ENCODE assay signal across 8 mouse cellular contexts in the genomic region with DNA sequence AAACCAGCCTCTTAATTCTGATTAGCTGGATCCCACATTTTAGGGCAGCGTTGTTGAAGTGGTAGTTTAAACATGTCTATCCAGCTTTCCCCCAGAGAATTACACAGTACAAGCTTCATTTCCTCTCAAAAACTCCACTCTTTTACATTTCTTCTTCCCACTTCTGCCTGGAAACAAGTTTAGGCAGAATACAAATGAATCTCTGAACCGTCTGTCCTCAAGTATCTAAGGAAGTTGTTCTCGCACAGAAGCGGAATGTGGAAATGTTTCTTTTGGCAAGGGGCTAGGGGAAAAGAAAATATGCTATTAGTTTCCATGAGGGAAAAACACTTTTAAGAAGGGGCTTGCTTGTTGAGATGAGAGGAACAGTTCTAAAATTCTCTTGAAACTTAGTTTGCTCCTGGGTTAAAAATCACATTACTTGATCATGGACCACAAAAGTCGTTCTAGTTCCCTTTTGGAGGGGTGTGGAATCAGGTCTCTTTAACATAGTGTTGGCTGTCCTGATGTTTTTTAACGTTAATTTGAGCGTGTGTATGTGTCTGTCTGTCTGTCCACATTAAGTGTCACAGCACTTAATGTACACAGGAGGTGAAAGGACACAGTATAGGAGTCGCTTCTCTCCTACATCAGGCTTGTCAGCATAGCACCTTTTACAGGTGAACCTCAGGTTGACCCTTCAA. TPM values are rescaled to one million over a fixed set of nuclear protein-coding genes. Genes with fewer than 3 reads are reported as not detected.
DNase-seq lines count a peak whose midpoint lies in the region; ATAC-seq and TF ChIP-seq lines count a peak whose summit lies in the region.

No protein-coding gene starts in this region.

- H3K4me2 ChIP-seq in lung, embryonic 15.5 days, result peak overlapping the region; percentile 64
- H3K4me2 ChIP-seq in forebrain, postnatal 0 days (ENCODE audit: low read depth), result peak overlapping the region; percentile 63
- peak overlapping the region; percentile 58 for H3K4me2 ChIP-seq in limb, embryonic 14.5 days (replicated peaks; ENCODE audit: low read depth, low read length, severe bottlenecking)

- 5% methylated on average over 8 of the region's 8 CpGs for WGBS in lung, embryonic 15.5 days
- 27% methylated on average over 8 of the region's 8 CpGs for WGBS in forebrain, postnatal 0 days
- 15% methylated on average over 8 of the region's 8 CpGs for WGBS in limb, embryonic 14.5 days
- WGBS in small intestine, adult 2 months, result 2% methylated on average over 8 of the region's 8 CpGs

- H3K9me3 ChIP-seq in lung, embryonic 15.5 days, result no peaks in the 10 kb centered on the region
- H3K9me3 ChIP-seq in forebrain, postnatal 0 days (ENCODE audit: low read length), result no peaks in the 10 kb centered on the region
- no peaks in the 10 kb centered on the region for H3K9me3 ChIP-seq in limb, embryonic 14.5 days (ENCODE audit: control insufficient read depth, low read length)

- no peak for ATAC-seq in lung, embryonic 15.5 days (ENCODE audit: borderline replicate concordance, extremely low read depth, low FRiP score, low TSS enrichment)
- no peak for ATAC-seq in forebrain, postnatal 0 days
- no peak for ATAC-seq in limb, embryonic 14.5 days (ENCODE audit: low FRiP score, low read depth)

- H3K27me3 ChIP-seq in lung, embryonic 15.5 days, result no peaks in the 10 kb centered on the region
- no peaks in the 10 kb centered on the region for H3K27me3 ChIP-seq in forebrain, postnatal 0 days (ENCODE audit: insufficient read depth, low read length)
- H3K27me3 ChIP-seq in limb, embryonic 14.5 days (ENCODE audit: control insufficient read depth, insufficient read depth, low read length), result no peaks in the 10 kb centered on the region
- H3K27me3 ChIP-seq in small intestine, adult 2 months (ENCODE audit: control insufficient read depth, insufficient read depth, low read length), result no peaks in the 10 kb centered on the region

- H3K9ac ChIP-seq in lung, embryonic 15.5 days, result peak overlapping the region; percentile 66
- H3K9ac ChIP-seq in forebrain, postnatal 0 days, result peak overlapping the region; percentile 56
- H3K9ac ChIP-seq in limb, embryonic 14.5 days (ENCODE audit: low read depth, low read length, severe bottlenecking), result peak overlapping the region; percentile 100

- TF ChIP-seq CTCF in forebrain, postnatal 0 days (IDR thresholded peaks at IDR 0.05; ENCODE audit: low read depth), result no peak
- TF ChIP-seq CTCF in small intestine, adult 2 months (IDR thresholded peaks at IDR 0.05; ENCODE audit: extremely low read depth, insufficient read length, insufficient replicate concordance, low read depth, low read length), result no peak

- peaks cover 10% of the 10 kb centered on the region for H3K4me1 ChIP-seq in lung, embryonic 15.5 days
- H3K4me1 ChIP-seq in forebrain, postnatal 0 days (ENCODE audit: insufficient read depth), result peaks cover 8% of the 10 kb centered on the region; the same call in 1 of the 2 replicates
- peaks cover 7% of the 10 kb centered on the region for H3K4me1 ChIP-seq in limb, embryonic 14.5 days (ENCODE audit: control insufficient read depth, insufficient read depth, low read length)
- H3K4me1 ChIP-seq in small intestine, adult 2 months (ENCODE audit: control insufficient read depth, insufficient read depth, insufficient read length, low read length), result peaks cover 4% of the 10 kb centered on the region; the same call in 1 of the 2 replicates

- peak overlapping the region; percentile 54 for H3K4me3 ChIP-seq in lung, embryonic 15.5 days
- peak overlapping the region; percentile 100 for H3K4me3 ChIP-seq in forebrain, postnatal 0 days (ENCODE audit: low read depth, low read length)
- peak overlapping the region; percentile 100 for H3K4me3 ChIP-seq in limb, embryonic 14.5 days (replicated peaks; ENCODE audit: low read length)
- H3K4me3 ChIP-seq in small intestine, adult 2 months (ENCODE audit: low read depth, low read length), result peak overlapping the region; percentile 49; the same call in 1 of the 2 replicates

- no peak for DNase-seq in lung, adult 18-20 months
- DNase-seq in forebrain, postnatal 0 days, result no peak
- peak; percentile 56 for DNase-seq in limb, embryonic 14.5 days (ENCODE audit: low spot score)
- DNase-seq in right cerebral cortex, adult 2 months (ENCODE audit: low spot score in 2 of 2), result no peak
- no peak for DNase-seq in cerebellum, adult 11-12 months
- DNase-seq in spleen, postnatal 4 days (ENCODE audit: low spot score in 2 of 2), result no peak

- no peaks in the 10 kb centered on the region for H3K36me3 ChIP-seq in lung, embryonic 15.5 days
- no peaks in the 10 kb centered on the region for H3K36me3 ChIP-seq in forebrain, postnatal 0 days (ENCODE audit: insufficient read depth)
- H3K36me3 ChIP-seq in limb, embryonic 14.5 days (ENCODE audit: control insufficient read depth, insufficient read depth, low read length), result no peaks in the 10 kb centered on the region
- peaks cover 3% of the 10 kb centered on the region for H3K36me3 ChIP-seq in small intestine, adult 2 months (ENCODE audit: control insufficient read depth, insufficient read depth, low read length)

- H3K27ac ChIP-seq in lung, embryonic 15.5 days, result peak overlapping the region; percentile 98
- peak overlapping the region; percentile 86 for H3K27ac ChIP-seq in forebrain, postnatal 0 days (ENCODE audit: low read depth, low read length)
- peak overlapping the region; percentile 100 for H3K27ac ChIP-seq in limb, embryonic 14.5 days (replicated peaks; ENCODE audit: low read depth, low read length)
- H3K27ac ChIP-seq in small intestine, adult 2 months (ENCODE audit: insufficient read depth, low read depth, low read length), result peak overlapping the region; percentile 96

- no peak for TF ChIP-seq POLR2A in limb, embryonic 14.5 days (IDR thresholded peaks at IDR 0.05; ENCODE audit: borderline replicate concordance, extremely low read depth, insufficient read depth, insufficient read length)
- no peak for TF ChIP-seq POLR2A in small intestine, adult 2 months (IDR thresholded peaks at IDR 0.05; ENCODE audit: low read depth, low read length)

RNA-seq across cellular contexts. Expression of a gene that starts 17.7 kb away (rescaled TPM):
- polyA plus RNA-seq in lung, embryonic 15.5 days (2015; fragmentation: Nextera tagmentation; extraction: Ambion mirVana), result 48.8 and 59.0 TPM in 2 replicates
- 31.9 and 53.9 TPM in 2 replicates for total RNA-seq in forebrain, postnatal 0 days (2014; rRNA removed)
- 20.2 and 32.0 TPM in 2 replicates for polyA plus RNA-seq in forebrain, postnatal 0 days (2015; fragmentation: Nextera tagmentation; extraction: Ambion mirVana)
- 55.6 and 61.7 TPM in 2 replicates for polyA plus RNA-seq in limb, embryonic 14.5 days (2012; rRNA removed)
- polyA plus RNA-seq in limb, embryonic 14.5 days (2014; fragmentation: Nextera tagmentation; extraction: Ambion mirVana), result 56.5 and 65.4 TPM in 2 replicates
- polyA plus RNA-seq in small intestine, adult 2 months (2012; rRNA removed), result 12.3 and 28.0 TPM in 2 replicates

Comparison
In these comparisons a context has a peak if more than half of its experiments do, and no peak if none do; other contexts are left out.
1. H3K4me3 ChIP-seq: peak in every context shown above with its lines; median percentile 100 in forebrain, postnatal 0 days; 100 in limb, embryonic 14.5 days; 54 in lung, embryonic 15.5 days; 49 in small intestine, adult 2 months.